ENCODE assay signal across 13 mouse cellular contexts in the genomic region with DNA sequence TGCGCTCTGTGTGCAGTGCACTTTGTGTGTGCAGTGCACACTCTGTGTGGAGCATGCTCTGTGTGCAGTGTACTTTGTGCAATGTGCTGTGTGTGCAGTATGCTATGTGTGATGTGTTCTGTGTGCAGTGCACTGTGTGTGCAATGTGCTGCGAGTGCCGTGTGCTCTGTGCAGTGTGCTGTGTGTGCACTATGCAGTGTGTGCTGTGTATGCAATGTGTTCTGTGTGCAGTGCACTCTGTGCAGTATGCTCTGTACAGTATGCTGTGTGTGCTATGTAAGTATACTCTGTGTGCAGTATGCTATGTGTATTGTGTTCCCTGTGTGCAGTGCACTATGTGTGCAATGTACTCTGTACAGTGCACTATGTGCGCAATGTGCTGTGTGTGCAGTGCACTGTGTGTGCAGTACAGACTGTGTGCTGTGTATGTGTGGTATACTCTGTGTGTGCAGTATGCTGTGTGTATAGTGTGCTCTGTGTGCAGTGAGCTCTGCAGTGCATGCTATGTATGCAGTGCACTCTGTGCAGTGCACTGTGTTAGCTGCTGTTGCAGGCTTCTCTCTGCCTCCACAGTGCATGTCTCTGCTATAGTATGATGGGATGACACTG.
DNase-seq lines count a peak whose midpoint lies in the region; ATAC-seq lines count a peak whose summit lies in the region.
"Had no signal": no experiment of that assay in that cellular context is flagged by ENCODE, and none has a peak within 500 bp of the region (broad histone marks: within the 10 kb centered on the region; RNA-seq: fewer than 3 reads in every experiment).

No protein-coding gene starts in this region.

- H3K36me3 ChIP-seq in intestine, embryonic 14.5 days (ENCODE audit: control insufficient read depth, insufficient read depth, low read length), result peaks cover 98% of the 10 kb centered on the region
- peaks cover 54% of the 10 kb centered on the region for H3K36me3 ChIP-seq in intestine, embryonic 15.5 days
- peaks cover 94% of the 10 kb centered on the region for H3K36me3 ChIP-seq in neural tube, embryonic 12.5 days
- H3K36me3 ChIP-seq in neural tube, embryonic 15.5 days, result peaks cover 87% of the 10 kb centered on the region
- H3K36me3 ChIP-seq in hindbrain, embryonic 12.5 days, result peaks cover 95% of the 10 kb centered on the region
- peaks cover 58% of the 10 kb centered on the region for H3K36me3 ChIP-seq in stomach, embryonic 15.5 days

- H3K9ac ChIP-seq in intestine, embryonic 14.5 days (ENCODE audit: low read length), result no peak overlapping the region
- H3K9ac ChIP-seq in intestine, embryonic 15.5 days, result no peak overlapping the region
- no peak overlapping the region for H3K9ac ChIP-seq in neural tube, embryonic 12.5 days
- H3K9ac ChIP-seq in neural tube, embryonic 15.5 days (replicated peaks), result no peak overlapping the region
- no peak overlapping the region for H3K9ac ChIP-seq in hindbrain, embryonic 12.5 days
- H3K9ac ChIP-seq in stomach, embryonic 15.5 days, result no peak overlapping the region
- H3K9ac ChIP-seq: lung, embryonic 14.5 days had no signal

- H3K4me3 ChIP-seq in intestine, embryonic 14.5 days (ENCODE audit: low read depth, low read length), result no peak overlapping the region
- no peak overlapping the region for H3K4me3 ChIP-seq in intestine, embryonic 15.5 days (replicated peaks)
- no peak overlapping the region for H3K4me3 ChIP-seq in neural tube, embryonic 12.5 days
- no peak overlapping the region for H3K4me3 ChIP-seq in neural tube, embryonic 15.5 days (replicated peaks)
- no peak overlapping the region for H3K4me3 ChIP-seq in hindbrain, embryonic 12.5 days
- H3K4me3 ChIP-seq in stomach, embryonic 15.5 days (replicated peaks), result no peak overlapping the region
- H3K4me3 ChIP-seq: layer of hippocampus, adult 2 months had no signal

- H3K4me2 ChIP-seq in intestine, embryonic 14.5 days (ENCODE audit: low read length), result no peak overlapping the region
- H3K4me2 ChIP-seq in intestine, embryonic 15.5 days (replicated peaks), result no peak overlapping the region
- H3K4me2 ChIP-seq in neural tube, embryonic 12.5 days (replicated peaks), result no peak overlapping the region
- H3K4me2 ChIP-seq in neural tube, embryonic 15.5 days, result no peak overlapping the region
- H3K4me2 ChIP-seq in hindbrain, embryonic 12.5 days (replicated peaks), result no peak overlapping the region
- H3K4me2 ChIP-seq in stomach, embryonic 15.5 days, result no peak overlapping the region
- H3K4me2 ChIP-seq: lung, embryonic 14.5 days had no signal

- 0 out of 2 replicates have a peak, but pooled peaks have one; percentile 16 for ATAC-seq in intestine, embryonic 14.5 days (replicated peaks; ENCODE audit: low FRiP score, low TSS enrichment, low read depth)
- ATAC-seq in intestine, embryonic 15.5 days, result no peak
- ATAC-seq in neural tube, embryonic 12.5 days (ENCODE audit: low FRiP score, low read depth), result peak; percentile 41; the same call in 1 of the 2 replicates
- ATAC-seq in neural tube, embryonic 15.5 days (ENCODE audit: low FRiP score), result no peak
- 0 out of 2 replicates have a peak, but pooled peaks have one; percentile 46 for ATAC-seq in hindbrain, embryonic 12.5 days (ENCODE audit: low FRiP score)
- 0 out of 2 replicates have a peak, but pooled peaks have one; percentile 9 for ATAC-seq in stomach, embryonic 15.5 days (ENCODE audit: insufficient read depth, low FRiP score, low read depth)
- ATAC-seq: activated CD4-positive, CD25-positive, alpha-beta regulatory T cell, adult 4 months had no signal

- WGBS in intestine, embryonic 14.5 days, result 96% methylated on average over 4 of the region's 4 CpGs
- 98% methylated on average over 4 of the region's 4 CpGs for WGBS in intestine, embryonic 15.5 days
- WGBS in neural tube, embryonic 12.5 days, result 96% methylated on average over 4 of the region's 4 CpGs
- WGBS in neural tube, embryonic 15.5 days, result 98% methylated on average over 4 of the region's 4 CpGs
- whole genome bisulfite sequencing in hindbrain, embryonic 12.5 days, result 97% methylated on average over 4 of the region's 4 CpGs
- 96% methylated on average over 4 of the region's 4 CpGs for WGBS in stomach, embryonic 15.5 days

- H3K4me1 ChIP-seq in intestine, embryonic 14.5 days (replicated peaks; ENCODE audit: control insufficient read depth, insufficient read depth, low read length), result no peaks in the 10 kb centered on the region
- 0 out of 2 replicates have a peak, but pooled peaks cover 2% of the 10 kb centered on the region for H3K4me1 ChIP-seq in intestine, embryonic 15.5 days (replicated peaks)
- H3K4me1 ChIP-seq in neural tube, embryonic 12.5 days, result no peaks in the 10 kb centered on the region
- H3K4me1 ChIP-seq in neural tube, embryonic 15.5 days, result no peaks in the 10 kb centered on the region
- no peaks in the 10 kb centered on the region for H3K4me1 ChIP-seq in hindbrain, embryonic 12.5 days
- no peaks in the 10 kb centered on the region for H3K4me1 ChIP-seq in stomach, embryonic 15.5 days

- no peaks in the 10 kb centered on the region for H3K27me3 ChIP-seq in intestine, embryonic 14.5 days (replicated peaks; ENCODE audit: control insufficient read depth, insufficient read depth, low read length)
- H3K27me3 ChIP-seq in intestine, embryonic 15.5 days (replicated peaks), result no peaks in the 10 kb centered on the region
- H3K27me3 ChIP-seq in neural tube, embryonic 12.5 days (replicated peaks), result no peaks in the 10 kb centered on the region
- no peaks in the 10 kb centered on the region for H3K27me3 ChIP-seq in neural tube, embryonic 15.5 days (replicated peaks)
- H3K27me3 ChIP-seq in hindbrain, embryonic 12.5 days, result no peaks in the 10 kb centered on the region
- H3K27me3 ChIP-seq in stomach, embryonic 15.5 days (replicated peaks), result no peaks in the 10 kb centered on the region

- no peak for DNase-seq in intestine, embryonic 14.5 days (ENCODE audit: low spot score)
- DNase-seq in urinary bladder, adult 2 months (ENCODE audit: low spot score), result no peak
- DNase-seq in cerebellum, adult 18-20 months, result no peak
- DNase-seq: cerebellum, postnatal 36 days; lung, embryonic 14.5 days; thymus, adult 2 months had no signal

- H3K27ac ChIP-seq in intestine, embryonic 14.5 days (ENCODE audit: low read depth), result no peak overlapping the region
- H3K27ac ChIP-seq in intestine, embryonic 15.5 days, result no peak overlapping the region
- H3K27ac ChIP-seq in neural tube, embryonic 12.5 days, result no peak overlapping the region
- no peak overlapping the region; the same call in 1 of the 2 replicates for H3K27ac ChIP-seq in neural tube, embryonic 15.5 days (replicated peaks)
- H3K27ac ChIP-seq in hindbrain, embryonic 12.5 days, result no peak overlapping the region
- no peak overlapping the region for H3K27ac ChIP-seq in stomach, embryonic 15.5 days
- H3K27ac ChIP-seq: layer of hippocampus, adult 2 months had no signal

- no peaks in the 10 kb centered on the region for H3K9me3 ChIP-seq in intestine, embryonic 14.5 days (ENCODE audit: control insufficient read depth, low read length)
- H3K9me3 ChIP-seq in intestine, embryonic 15.5 days, result no peaks in the 10 kb centered on the region
- H3K9me3 ChIP-seq in neural tube, embryonic 12.5 days, result no peaks in the 10 kb centered on the region
- no peaks in the 10 kb centered on the region for H3K9me3 ChIP-seq in neural tube, embryonic 15.5 days (replicated peaks)
- no peaks in the 10 kb centered on the region for H3K9me3 ChIP-seq in hindbrain, embryonic 12.5 days (replicated peaks)
- no peaks in the 10 kb centered on the region for H3K9me3 ChIP-seq in stomach, embryonic 15.5 days

Comparison
In these comparisons a context has a peak if more than half of its experiments do, and no peak if none do; other contexts are left out.
1. ATAC-seq: peak in intestine, embryonic 14.5 days (single experiment), neural tube, embryonic 12.5 days (single experiment), hindbrain, embryonic 12.5 days (single experiment) and stomach, embryonic 15.5 days (single experiment); none in intestine, embryonic 15.5 days (single experiment) and neural tube, embryonic 15.5 days (single experiment).